Mouse (Mus musculus) heart, postnatal 10 days (tissue): ENCODE data around the gene Scyl1. TPM values are rescaled to one million over a fixed set of nuclear protein-coding genes. Genes with fewer than 3 reads are reported as not detected.

Source experiments
- DNase-seq, 2 experiments: peaks; one replicate each; pipeline ENCODE4 v3.0.0; 2021
- intact Hi-C: fragments of 180-260 bp; cut with DNase I; formaldehyde crosslinking; loops from one replicate; pipeline ENCODE4 v1.15.1; 2025
- total RNA-seq, 2 experiments: library from RNA; stranded (reverse); gene quantifications; 2 replicates each; pipeline ENCODE4 v1.2.3; 2021

The Scyl1 gene
- total RNA-seq, 2 experiments from 2014 or later, result 63.4 to 65.7 TPM

DNA sequence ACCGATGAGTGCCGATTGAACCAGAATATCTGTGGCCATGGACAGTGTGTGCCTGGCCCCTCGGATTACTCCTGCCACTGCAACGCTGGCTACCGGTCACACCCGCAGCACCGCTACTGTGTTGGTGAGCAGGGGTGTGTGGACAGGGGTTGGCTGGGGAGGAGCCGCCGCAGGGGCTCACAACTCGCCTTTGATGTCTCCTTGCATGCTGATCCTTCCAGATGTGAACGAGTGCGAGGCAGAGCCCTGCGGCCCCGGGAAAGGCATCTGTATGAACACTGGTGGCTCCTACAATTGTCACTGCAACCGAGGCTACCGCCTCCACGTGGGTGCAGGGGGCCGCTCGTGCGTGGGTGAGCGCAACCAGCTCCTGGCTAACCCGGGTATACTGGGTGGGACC lies 20.3 kb downstream of the Scyl1 start:
- no peak for DNase-seq
- intact Hi-C loops, result no loop called here

DNA sequence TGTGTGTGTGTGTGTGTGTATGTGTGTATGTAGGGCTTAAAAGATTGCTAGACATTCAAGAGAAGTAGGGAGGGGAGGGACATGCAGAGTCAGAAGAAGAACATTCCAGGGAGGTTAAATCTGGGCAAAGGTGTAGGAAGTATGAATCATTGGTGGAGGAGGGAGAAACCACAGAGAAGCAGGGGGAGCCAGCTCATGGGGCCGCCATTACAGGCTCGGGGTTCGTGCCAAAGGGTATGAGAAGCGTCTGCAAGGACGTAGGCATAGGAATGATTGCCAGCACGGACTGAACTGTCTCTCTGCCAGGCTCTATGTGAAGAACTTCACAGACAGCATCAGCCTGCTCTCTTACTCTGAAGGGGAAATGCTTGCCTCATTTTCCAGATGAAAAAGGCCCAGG lies 21.7 kb downstream of the Scyl1 start:
- intact Hi-C loops, result no loop called here
- DNase-seq, result no peak

DNA sequence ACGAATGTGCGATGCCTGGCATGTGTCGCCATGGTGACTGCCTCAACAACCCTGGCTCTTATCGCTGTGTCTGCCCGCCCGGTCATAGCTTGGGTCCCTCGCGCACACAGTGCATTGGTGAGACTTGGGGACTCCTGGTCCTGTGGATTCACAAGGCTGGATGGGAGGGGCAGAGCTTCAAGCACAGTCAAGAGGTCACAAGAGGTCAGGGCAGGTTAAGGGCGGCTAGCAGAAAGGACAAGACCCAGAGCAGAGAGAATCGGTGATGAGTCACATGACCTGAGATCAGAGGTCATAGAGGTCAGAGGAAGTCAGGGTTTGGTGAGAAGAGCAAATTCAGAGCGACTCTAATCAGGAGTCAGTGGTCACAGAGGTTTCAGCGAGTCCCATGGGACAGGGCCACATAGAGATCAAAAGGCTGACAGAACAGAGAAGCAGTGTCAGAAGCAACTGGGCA lies 24.3 kb downstream of the Scyl1 start:
- no peak for DNase-seq
- intact Hi-C loops, result no loop called here

GRCm38 (mm10) chr19:5745756-5746710 lies 25.2 kb downstream of the Scyl1 start:
- DNase-seq, result no peak

DNA sequence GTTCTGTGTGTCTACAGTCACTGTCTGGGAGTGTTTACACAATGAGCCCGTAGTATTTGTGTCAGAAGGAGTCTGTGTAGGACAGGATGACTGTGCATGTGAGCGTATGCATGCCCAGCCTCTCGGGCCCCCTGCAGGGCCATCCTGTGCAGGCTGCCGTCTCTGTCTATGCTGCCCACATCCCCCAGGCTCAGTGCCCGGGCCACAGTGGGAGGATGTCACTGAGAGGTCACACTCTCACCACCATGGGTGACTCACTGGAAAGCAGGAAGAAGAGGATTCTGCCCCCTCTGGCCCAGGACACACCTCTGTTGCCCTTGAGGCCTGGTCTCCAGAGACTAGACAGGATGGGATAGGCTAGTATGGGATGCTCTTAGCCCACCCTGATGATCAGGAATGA lies 27.6 kb downstream of the Scyl1 start:
- intact Hi-C loops, result no loop called here
- peak in 1 of 2 experiments; percentile 37 for DNase-seq

More at GRCm38 (mm10) chr19:5745756-5746710, 25.2 kb downstream of the Scyl1 start:
- intact Hi-C loops, result no loop called here

- DNase-seq, result no peak
These were observed 29.0 kb downstream of the Scyl1 start for GRCm38 (mm10) chr19:5742241-5742641.

DNA sequence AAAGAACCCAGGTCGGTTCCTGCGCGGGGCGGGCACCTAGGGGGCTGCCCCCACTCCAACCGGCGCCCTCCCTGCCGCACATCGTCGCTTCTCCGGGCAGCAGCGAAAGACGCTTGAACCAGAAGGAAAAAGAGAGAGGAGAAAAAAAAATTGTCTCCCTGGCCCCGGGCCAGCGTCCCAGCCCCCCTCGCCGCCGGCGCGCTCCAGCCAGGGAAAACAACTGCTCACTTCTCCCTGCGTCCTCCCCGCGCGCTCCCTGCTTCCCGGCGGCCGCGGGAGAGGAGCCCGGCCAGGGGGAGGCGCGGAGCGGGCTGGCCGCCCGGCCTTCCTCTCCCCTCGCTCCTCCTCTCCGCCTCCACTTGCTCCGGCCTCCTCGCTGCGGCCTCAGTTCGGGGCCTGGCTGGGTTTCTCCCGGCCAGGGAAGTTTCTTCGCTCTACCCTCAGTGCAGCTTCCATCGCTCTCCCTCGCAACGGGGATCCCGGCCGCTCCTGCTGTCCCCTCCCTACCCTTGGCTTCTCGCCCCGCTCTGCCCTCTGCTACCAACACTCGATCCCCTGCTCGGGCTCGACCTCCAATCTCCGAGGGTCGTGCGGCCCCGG lies 29.5 kb downstream of the Scyl1 start:
- peak; percentile 91 to 92 for DNase-seq
- intact Hi-C loops, result no loop called here

More at GRCm38 (mm10) chr19:5742241-5742641, 29.0 kb downstream of the Scyl1 start:
- intact Hi-C loops, result no loop called here

- peak; percentile 87 to 90 for DNase-seq
- intact Hi-C loops, result no loop called here
These were observed 30.6 kb downstream of the Scyl1 start, which contains the start of gene Ltbp3 for GRCm38 (mm10) chr19:5740320-5741317. Gene Ltbp3 (plus strand): TSS chr19:5740904.

GRCm38 (mm10) chr19:5739446-5739845 lies 31.8 kb downstream of the Scyl1 start:
- intact Hi-C loops, result no loop called here

DNA sequence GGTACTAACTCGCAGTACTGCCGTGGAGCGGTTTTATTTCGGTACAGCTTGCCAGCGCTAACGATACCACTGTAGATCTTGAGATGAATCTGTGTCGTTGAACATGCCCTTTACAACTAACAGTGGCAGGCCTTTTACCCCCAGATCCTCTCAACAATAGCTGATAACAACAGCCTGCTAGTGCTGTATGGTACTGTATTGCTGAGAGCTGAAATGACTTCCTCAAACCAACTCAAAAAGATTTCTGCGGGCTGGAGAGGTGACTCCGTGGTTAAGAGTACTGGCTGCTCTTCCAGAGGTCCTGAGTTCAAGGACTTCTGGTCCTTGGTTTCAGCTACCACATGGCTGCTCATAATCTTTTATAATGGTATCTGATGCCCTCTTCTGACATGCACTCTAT lies 36.9 kb downstream of the Scyl1 start:
- intact Hi-C loops, result no loop called here

More at GRCm38 (mm10) chr19:5739446-5739845, 31.8 kb downstream of the Scyl1 start:
- DNase-seq, result no peak

GRCm38 (mm10) chr19:5731264-5731978 lies 39.8 kb downstream of the Scyl1 start:
- peak; percentile 94 to 95 for DNase-seq
- intact Hi-C loops, result no loop called here

More for the DNA sequence above, 36.9 kb downstream of the Scyl1 start:
- no peak for DNase-seq

DNA sequence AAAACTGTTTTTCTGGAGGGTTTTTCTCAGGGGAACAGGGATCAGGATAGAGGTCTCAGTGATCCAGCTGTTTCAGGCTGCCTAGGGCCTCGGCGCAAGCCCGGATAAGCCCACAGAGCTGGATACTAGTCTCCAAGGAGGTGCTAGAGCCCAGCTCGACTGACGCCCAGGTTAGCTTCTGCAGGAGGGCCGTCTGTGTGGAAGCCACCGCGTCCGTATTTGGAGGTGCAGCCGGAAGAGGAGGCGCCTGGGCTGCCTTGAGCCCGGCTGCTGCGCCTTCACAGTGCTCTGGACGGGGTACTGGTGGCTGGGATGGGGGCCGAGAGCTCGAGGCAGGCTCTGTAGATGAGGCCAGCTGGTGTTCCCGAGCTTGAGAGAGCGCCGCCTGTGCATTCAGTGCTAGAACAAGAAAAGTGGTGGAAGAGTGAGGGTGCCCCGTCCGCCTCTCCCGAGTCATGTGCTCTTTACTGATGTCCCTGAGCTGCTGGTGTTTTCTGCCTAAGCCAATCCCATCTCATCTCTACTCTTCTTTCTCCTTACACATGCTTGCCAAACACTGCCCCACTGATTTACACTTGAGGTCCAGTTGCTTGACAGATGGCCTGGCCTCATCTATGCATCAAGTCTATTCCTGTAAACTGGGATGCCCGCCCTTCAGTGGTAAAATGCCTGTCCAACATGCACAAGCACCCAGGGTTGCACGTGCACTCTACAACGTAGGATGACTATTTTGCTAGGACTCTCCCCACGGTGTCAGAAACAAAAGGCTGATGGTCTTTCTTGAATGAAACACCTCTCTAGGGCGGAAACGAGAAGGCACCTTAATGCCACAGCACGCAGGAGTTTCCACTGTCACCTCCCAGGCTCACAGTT lies 40.7 kb downstream of the Scyl1 start:
- intact Hi-C loops, result no loop called here
- DNase-seq, result peak in 1 of 2 experiments; percentile 46

GRCm38 (mm10) chr19:5729444-5729815 lies 41.8 kb downstream of the Scyl1 start, which contains the start of gene Fam89b:
Gene Fam89b (minus strand): TSS chr19:5729653.
- DNase-seq, result peak; percentile 92 to 95
- intact Hi-C loops, result loop anchor here (2.0 to 5.0 kb wide), 2 partner anchors 41 to 82 kb away; partner anchors contain the start of gene Scyl1

DNA sequence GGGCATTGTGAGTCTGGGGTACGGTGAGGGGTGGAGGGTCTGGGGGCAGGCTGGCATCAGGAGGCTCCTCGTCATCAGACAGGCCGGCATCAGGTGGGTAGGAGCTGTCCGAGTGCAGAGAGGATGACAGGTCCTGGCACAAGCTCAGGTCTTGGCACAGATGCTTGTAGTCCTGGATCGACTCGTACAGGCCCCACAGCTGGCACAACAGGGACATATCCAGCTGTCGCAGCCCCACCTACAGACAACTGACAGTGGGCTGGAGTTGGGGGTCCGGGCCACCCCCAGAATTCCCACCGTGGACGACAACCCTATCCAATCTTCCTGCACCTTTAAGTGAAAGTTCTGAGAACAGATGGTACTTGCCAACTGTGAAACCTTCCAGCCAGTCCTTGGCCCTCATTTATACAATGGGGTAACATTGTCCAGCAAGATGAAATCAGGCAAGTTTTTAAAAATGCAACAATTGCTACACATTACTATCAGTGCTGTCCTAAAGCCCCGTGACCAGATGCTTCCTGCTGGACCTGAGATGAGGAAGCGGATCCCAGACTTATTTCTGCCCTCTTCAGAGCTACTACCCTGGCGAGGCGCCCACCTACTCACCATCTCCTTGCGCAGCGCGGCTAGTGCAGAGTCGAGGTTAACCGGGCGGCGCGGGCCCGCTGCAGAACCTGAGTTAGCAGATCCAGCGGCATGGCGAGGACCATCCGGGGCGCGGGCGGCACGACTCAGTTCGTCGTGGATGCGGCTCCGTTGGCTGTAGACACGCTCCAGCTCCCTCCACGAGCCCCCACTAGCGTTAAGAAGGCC lies 42.4 kb downstream of the Scyl1 start:
- intact Hi-C loops, result loop anchor here (1.0 to 5.0 kb wide), 3 partner anchors 18 to 82 kb away; partner anchors contain the start of gene Scyl1
- DNase-seq, result peak; percentile 75 to 78

GRCm38 (mm10) chr19:5727701-5728100 lies 43.5 kb downstream of the Scyl1 start:
- intact Hi-C loops, result loop anchor here (1.0 to 5.0 kb wide), 4 partner anchors 16 to 80 kb away; partner anchors contain the start of gene Scyl1
- peak; percentile 92 to 95 for DNase-seq

- DNase-seq, result no peak
- intact Hi-C loops, result loop anchor here (1.0 to 5.0 kb wide), 3 partner anchors 13 to 80 kb away; no protein-coding TSS in a partner anchor
These were observed 44.1 kb downstream of the Scyl1 start for GRCm38 (mm10) chr19:5726961-5727578.
